Mouse (Mus musculus): Measurements from ENCODE around the gene Gm10375.
"Not testable (repeated sequence)": the region's sequence is repeated elsewhere in the genome, so short reads cannot be mapped to it uniquely, and the experiment has no call there.

Gene Gm10375

GRCm38 (mm10) chr14:43607913-43608312 lies at the start of gene Gm10375:
Gene Gm10375 (minus strand): TSS chr14:43608013.
- DNase-seq, result not testable (repeated sequence)

- DNase-seq, result not testable (repeated sequence)
These were observed 28.8 kb downstream of the Gm10375 start, which contains the start of gene Gm17654 for GRCm38 (mm10) chr14:43579046-43579445. Gene Gm17654 (minus strand): TSS chr14:43579146.

- DNase-seq, result not testable (repeated sequence)
These were observed 29.8 kb downstream of the Gm10375 start for GRCm38 (mm10) chr14:43577969-43578368.
